Mouse (Mus musculus) embryo, embryonic 11 days (tissue): Measurements from ENCODE around the gene Ndnf.

ENCODE experiments used
- DNase-seq: peaks from one replicate; pipeline ENCODE4 v3.0.0-alpha.2; 2015

Gene Ndnf

DNA sequence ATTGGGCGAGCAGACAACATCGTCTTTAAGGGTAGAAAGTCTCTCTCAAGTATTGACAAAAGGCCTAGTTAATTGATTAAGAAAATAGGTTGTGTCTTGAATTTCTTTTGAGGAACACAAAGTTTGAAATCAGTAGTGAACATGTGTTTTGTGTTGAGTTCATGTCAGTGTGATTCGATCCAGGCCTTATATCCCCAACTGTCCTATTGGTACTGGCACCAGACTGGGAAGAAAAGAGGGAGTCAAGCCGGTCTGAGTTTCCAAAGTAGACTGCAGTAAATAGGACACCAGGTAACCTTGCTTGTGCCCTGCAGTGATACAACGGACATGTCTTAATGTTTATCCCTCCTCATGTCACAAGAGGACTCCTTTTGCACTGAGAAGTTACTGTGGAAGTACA lies 87.8 kb downstream of the Ndnf start:
- DNase-seq, result peak; percentile 14

DNA sequence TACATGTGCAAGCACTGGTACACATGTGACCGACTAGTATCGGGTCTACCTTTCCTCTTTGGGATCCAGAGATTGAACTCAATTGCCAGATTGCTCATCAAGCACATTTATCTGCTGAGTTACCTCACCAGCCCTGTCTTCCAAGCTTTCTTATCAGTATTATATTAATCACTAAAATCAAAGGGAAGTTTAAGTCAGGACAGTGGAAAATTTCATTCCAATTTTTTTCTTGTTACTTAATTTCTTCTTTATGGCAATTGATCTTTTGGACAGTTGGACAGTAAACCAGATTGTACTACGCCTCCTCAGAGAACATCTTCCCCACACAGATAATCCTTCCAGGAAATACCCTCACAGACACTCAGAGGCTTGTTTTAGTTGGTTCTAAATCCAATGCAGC lies 88.7 kb downstream of the Ndnf start:
- no peak for DNase-seq
